Mouse (Mus musculus) adrenal gland, postnatal 0 days (tissue): Measurements from ENCODE around the gene Gm3182. TPM values are rescaled to one million over a fixed set of nuclear protein-coding genes. Genes with fewer than 3 reads are reported as not detected.

Source experiments
- polyA plus RNA-seq: library from polyadenylated mRNA; unstranded; fragments of >200 nt; fragmentation: Nextera tagmentation; extraction: Ambion mirVana; gene quantifications from 2 replicates; pipeline ENCODE4 v1.2.1, GENCODE M21; 2015

The Gm3182 gene
- not detected in 2 replicates for polyA plus RNA-seq

DNA sequence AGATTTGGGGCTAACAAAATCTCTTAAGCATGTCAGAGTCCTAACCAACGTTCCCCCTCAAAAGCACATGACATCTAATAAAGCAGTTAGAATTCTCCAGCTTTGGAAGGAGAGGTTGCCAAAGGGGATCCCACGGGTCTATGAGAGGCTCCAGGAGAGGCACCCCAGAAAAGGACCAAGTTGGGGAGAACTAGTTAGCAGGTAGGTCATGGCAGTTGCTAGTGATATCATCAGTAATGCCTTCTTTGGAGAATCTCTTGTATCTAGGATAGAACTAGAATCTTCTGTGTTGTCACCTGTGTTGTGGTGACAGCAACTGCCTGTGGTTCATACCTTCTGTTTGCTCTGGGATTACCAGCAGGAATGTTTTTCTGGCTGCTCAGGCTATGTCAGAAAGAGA, at the start of gene Gm3182:
Gene Gm3182 (plus strand): TSS at position 301 of the 400 bp plus-strand sequence.

Other genes starting within 250 kb of the Gm3182 start
- not detected in 2 replicates for gene Gm3138, start 232.1 kb upstream of the Gm3182 start, polyA plus RNA-seq
- not detected in 2 replicates for gene Gm3149, start 164.5 kb upstream of the Gm3182 start, polyA plus RNA-seq
- not detected in 2 replicates for gene 2610042L04Rik, start 147.0 kb upstream of the Gm3182 start, polyA plus RNA-seq
- gene Gm3159, start 84.2 kb upstream of the Gm3182 start, polyA plus RNA-seq: not detected in 2 replicates
- 0.21 TPM in 1 of 2 replicates, not detected in the other for gene Gm3164, start 66.3 kb upstream of the Gm3182 start, polyA plus RNA-seq
- gene Gm3173, start 50.8 kb upstream of the Gm3182 start, polyA plus RNA-seq: not detected in 2 replicates
- gene Gm3047, start 73.7 kb downstream of the Gm3182 start, polyA plus RNA-seq: not detected in 2 replicates
- not detected in 2 replicates for gene Gm8159, start 150.6 kb downstream of the Gm3182 start, polyA plus RNA-seq
- not detected in 2 replicates for gene Gm3239, start 182.4 kb downstream of the Gm3182 start, polyA plus RNA-seq
- not detected in 2 replicates for gene Gm7876, start 227.5 kb downstream of the Gm3182 start, polyA plus RNA-seq
- gene Gm3252, start 245.0 kb downstream of the Gm3182 start, polyA plus RNA-seq: not detected in 2 replicates